Mouse (Mus musculus): ENCODE results near the gene Bhlhe40. TPM values are rescaled to one million over a fixed set of nuclear protein-coding genes. Genes with fewer than 3 reads are reported as not detected.
A peak's percentile ranks its signal among the peaks of the same experiment; 100 is the strongest.

Gene Bhlhe40
- polyA plus RNA-seq, 1 experiment from 2014 or later: 50.1 TPM

DNA sequence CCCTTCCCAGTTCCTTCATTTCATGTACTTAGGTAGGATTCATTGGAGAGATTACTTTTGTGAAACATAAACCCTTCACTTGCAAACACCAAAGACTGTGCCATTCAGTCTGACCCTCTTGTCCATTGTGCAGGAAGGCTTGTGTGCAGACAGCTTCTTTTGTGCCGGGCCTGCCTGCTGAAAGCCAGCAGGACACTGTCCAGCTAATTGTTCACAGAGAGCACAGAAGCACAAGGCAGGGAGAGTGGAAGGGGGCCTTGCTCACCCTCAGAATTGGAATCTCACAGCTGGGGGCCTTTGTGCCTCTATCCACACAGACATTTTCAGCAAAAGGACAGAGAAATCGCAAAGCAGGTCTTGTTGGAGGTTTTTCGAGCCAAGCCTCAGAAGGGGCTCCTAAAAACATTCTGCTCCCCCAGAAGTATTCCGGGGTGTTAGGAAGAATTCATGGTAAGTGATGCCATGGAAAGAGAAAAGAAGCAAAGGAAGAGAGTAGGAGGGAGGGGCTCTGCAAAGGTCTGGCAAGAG is 38.0 kb downstream of the Bhlhe40 start:
- WGBS: 72% methylated on average over 4 of the region's 4 CpGs
- H3K9ac ChIP-seq: no peak overlapping the region
- H3K27me3 ChIP-seq (replicated peaks): no peaks in the 10 kb centered on the region
- no peak overlapping the region for H3K4me3 ChIP-seq (replicated peaks)
- no peaks in the 10 kb centered on the region for H3K9me3 ChIP-seq
- ATAC-seq: no peak
- H3K4me1 ChIP-seq (replicated peaks): peaks cover 5% of the 10 kb centered on the region; the same call in 1 of the 2 replicates
- no peak overlapping the region for H3K4me2 ChIP-seq (replicated peaks)
- H3K36me3 ChIP-seq: no peaks in the 10 kb centered on the region
- H3K27ac ChIP-seq: no peak overlapping the region

DNA sequence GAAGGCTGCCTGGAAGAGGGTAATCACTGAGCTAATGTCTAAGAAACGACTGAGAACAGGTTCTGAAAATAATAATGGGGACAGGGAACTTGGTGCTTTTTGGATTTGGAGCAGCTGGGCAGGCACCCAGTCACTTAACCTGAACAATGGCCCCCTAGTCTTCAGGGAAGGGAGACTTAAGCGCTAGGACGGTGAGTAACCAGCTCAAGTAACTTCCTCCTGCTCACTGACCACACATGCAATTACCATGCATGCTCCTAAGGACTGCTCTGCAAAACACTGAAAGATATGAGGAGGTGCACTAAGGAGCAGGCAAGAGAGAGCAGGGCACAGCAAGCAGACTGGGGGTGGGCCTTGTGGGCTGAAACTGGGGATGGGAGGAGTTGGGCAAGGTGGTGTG is 39.2 kb downstream of the Bhlhe40 start:
- no peaks in the 10 kb centered on the region for H3K9me3 ChIP-seq
- no peaks in the 10 kb centered on the region for H3K27me3 ChIP-seq (replicated peaks)
- H3K27ac ChIP-seq: no peak overlapping the region
- ATAC-seq: no peak
- no peak overlapping the region for H3K9ac ChIP-seq
- no peaks in the 10 kb centered on the region for H3K36me3 ChIP-seq
- no peak overlapping the region for H3K4me3 ChIP-seq (replicated peaks)
- no peak overlapping the region for H3K4me2 ChIP-seq (replicated peaks)
- peaks cover 8% of the 10 kb centered on the region; the same call in 1 of the 2 replicates for H3K4me1 ChIP-seq (replicated peaks)
- WGBS: 68% methylated on average over 3 of the region's 3 CpGs

DNA sequence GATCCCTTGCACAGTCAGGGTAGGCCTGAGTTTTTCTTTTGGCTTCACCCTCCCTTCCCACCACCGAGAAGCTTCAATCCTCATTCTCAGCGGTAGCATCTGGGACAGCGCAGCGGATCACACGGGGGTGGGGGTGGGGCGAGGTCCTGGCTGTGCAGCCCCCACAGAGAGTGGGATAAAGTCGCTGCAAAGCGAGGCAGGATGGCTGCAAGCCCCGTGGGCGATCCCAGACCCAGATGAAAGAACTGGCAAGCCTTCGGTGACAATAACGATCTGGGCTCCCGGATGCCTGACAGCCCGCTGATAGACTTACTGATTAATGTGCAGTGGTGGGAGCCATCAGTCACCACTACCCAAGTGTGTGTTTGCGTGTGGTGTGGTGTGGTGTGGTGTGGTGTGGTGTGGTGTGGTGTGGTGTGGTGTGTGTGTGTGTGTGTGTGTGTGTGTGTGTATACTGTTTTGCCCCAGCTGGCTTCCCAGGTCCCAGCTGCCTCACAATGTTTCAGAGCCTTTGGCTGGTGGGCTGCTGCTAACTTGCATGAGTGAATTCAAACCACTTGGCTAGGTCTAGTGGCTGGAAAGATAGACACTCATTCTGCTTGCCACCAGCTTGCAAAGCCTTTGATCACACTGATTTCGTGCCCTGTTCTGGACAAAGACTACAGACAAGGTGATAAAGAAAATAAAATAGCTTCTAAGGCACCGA is 40.4 kb downstream of the Bhlhe40 start:
- Histone ChIP-seq H3K4me1 (replicated peaks) (peaks cover 8% of the 10 kb centered on the region; the same call in 1 of the 2 replicates), H3K4me3 (replicated peaks) (no peak overlapping the region), H3K9me3 (no peaks in the 10 kb centered on the region), H3K27me3 (replicated peaks) (no peaks in the 10 kb centered on the region), H3K27ac (no peak overlapping the region), H3K4me2 (replicated peaks) (peak overlapping the region; percentile 37; the same call in 1 of the 2 replicates), H3K9ac (no peak overlapping the region), H3K36me3 (no peaks in the 10 kb centered on the region)
- 38% methylated on average over 17 of the region's 17 CpGs for WGBS
- ATAC-seq: no peak

DNA sequence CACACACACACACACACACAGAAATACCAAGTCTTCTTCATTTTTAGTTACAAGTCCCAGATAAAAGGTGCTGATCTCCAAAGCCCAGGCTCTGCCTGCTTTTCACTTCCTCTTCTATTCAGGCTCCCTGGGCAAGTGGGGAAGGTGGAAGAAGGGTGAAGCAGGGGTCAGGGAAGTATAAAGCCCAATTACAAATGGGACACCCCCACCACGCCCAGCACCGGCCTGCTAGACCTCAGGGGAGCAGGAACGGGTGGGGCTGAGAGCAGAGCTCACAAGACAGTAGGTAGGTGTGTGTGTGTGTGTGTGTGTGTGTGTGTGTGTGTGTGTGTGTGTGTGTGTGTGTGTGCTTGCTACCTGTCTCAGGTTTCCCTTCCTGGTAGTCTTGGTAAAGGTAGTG is 42.2 kb downstream of the Bhlhe40 start:
- Histone ChIP-seq H3K4me1 (replicated peaks) (peaks cover 8% of the 10 kb centered on the region; the same call in 1 of the 2 replicates), H3K27me3 (replicated peaks) (no peaks in the 10 kb centered on the region), H3K4me3 (replicated peaks) (no peak overlapping the region), H3K9me3 (no peaks in the 10 kb centered on the region), H3K36me3 (no peaks in the 10 kb centered on the region), H3K4me2 (replicated peaks) (no peak overlapping the region), H3K27ac (no peak overlapping the region), H3K9ac (no peak overlapping the region)
- WGBS: 51% methylated on average over 3 of the region's 3 CpGs
- peak; percentile 39 for ATAC-seq

DNA sequence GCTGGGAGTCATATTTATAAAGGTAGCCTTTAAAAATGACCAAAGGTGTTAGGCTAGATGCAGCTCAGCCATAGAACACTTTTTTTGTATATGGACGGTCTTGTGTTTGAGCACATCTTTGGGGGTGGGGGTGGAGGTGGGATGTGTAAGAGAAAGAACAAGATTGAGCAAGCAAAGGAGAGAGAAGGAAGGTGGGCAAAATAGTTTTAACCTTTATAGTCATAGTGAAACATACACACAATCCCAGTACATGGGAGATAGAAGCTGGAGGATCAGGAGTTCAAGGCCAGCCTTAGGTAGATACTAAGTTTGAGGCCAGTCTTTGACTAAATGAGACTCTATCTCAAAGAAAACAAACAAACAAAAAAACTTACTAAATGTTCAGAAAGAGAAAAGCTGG is 42.7 kb downstream of the Bhlhe40 start:
- ATAC-seq: no peak
- Histone ChIP-seq H3K4me3 (replicated peaks) (no peak overlapping the region), H3K9ac (no peak overlapping the region), H3K36me3 (no peaks in the 10 kb centered on the region), H3K27me3 (replicated peaks) (no peaks in the 10 kb centered on the region), H3K27ac (no peak overlapping the region), H3K4me1 (replicated peaks) (peaks cover 8% of the 10 kb centered on the region; the same call in 1 of the 2 replicates), H3K9me3 (no peaks in the 10 kb centered on the region), H3K4me2 (replicated peaks) (no peak overlapping the region)
- 91% methylated on average over 1 of the region's 1 CpGs for WGBS

DNA sequence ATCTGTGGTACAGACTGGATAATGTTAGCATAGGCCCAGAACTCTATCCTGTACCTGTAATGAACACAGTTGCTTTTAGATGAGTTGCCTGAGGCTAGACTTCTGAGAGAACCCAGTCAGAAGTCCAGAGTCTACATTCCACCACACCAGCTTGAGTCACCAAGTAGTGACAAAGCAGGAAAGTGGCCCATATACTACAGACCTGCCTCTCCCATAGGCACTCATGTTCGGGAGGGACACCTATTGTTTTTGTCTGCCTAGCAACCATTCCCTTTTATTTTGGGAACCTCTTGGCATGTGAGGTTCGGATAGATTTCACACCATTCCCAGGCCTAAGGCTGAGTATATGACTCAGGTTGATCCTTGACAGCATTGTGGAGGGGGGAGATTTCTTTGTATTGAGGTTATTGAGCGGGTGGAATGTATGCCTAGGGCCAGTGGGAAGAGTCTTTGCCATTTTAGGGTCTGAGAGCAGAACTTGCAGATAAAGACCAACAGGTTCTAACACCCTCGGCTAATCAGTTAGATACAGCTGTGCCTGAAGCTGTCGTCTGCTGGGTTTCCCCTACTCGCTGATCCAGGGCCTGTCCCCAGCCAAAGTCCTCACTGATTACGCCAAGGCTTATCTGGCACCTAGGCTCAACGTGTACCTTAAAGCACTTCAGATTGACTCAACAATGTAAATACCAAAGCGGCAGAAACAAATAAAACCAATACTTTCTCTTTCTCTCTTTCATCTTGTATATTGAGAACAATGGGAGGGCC is 44.1 kb downstream of the Bhlhe40 start:
- WGBS: 53% methylated on average over 9 of the region's 9 CpGs
- Histone ChIP-seq H3K9ac (no peak overlapping the region), H3K27ac (no peak overlapping the region), H3K27me3 (replicated peaks) (no peaks in the 10 kb centered on the region), H3K4me2 (replicated peaks) (no peak overlapping the region), H3K4me3 (replicated peaks) (no peak overlapping the region), H3K4me1 (replicated peaks) (peaks cover 12% of the 10 kb centered on the region), H3K36me3 (no peaks in the 10 kb centered on the region), H3K9me3 (no peaks in the 10 kb centered on the region)
- peak; percentile 90 for ATAC-seq

DNA sequence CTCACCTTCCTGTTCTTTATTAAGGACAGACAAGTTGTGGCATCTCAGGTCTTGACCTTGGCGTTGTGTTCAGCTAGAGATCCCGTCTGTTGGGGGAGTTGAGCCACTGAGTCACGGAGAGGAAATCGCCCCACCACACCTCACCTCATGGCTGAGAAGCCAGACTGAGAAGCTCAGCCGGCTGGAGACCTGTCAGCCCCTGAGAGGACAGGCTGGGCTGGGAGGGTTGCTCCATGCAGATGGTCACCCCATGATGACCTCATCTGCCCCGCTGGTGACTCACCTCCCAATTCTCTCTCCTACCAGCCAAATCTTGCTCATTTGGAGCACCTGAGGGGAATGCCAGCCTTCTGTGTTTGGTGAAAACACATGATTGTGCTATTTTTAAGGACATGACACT is 45.5 kb downstream of the Bhlhe40 start:
- Histone ChIP-seq H3K9ac (no peak overlapping the region), H3K4me1 (replicated peaks) (peaks cover 11% of the 10 kb centered on the region; the same call in 1 of the 2 replicates), H3K27me3 (replicated peaks) (no peaks in the 10 kb centered on the region), H3K9me3 (no peaks in the 10 kb centered on the region), H3K4me2 (replicated peaks) (no peak overlapping the region), H3K4me3 (replicated peaks) (no peak overlapping the region), H3K27ac (no peak overlapping the region), H3K36me3 (no peaks in the 10 kb centered on the region)
- no peak for ATAC-seq
- 58% methylated on average over 6 of the region's 6 CpGs for WGBS

DNA sequence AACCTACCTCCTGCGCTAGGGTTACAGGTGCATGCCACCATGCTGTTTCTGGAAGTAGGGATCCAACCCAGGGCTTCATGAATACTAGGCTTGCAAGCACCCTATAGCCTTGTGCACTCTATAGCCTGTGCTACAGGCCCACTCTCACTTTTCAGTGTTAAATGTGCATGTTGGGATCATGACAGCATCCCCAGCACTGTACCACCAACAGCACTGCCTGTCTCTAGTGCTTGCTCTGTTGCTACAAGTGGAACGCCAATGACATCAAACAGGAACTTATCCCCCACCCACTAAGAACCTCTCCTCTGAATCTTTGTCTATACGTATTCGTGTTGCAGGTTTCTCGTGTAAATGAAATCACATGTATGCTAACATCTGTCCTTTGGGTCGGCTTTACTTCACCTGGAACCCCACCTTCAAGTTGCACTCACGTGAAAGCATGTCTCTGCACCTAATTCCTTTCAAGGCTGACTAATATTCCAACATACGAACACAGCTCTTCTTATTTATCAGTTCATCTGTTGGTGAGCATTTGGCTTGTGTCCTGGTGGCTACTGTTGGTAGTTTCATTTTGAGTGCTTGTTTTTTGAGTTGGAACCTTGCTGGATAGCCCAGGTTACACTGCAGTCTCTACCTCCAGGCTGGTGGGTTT is 46.7 kb downstream of the Bhlhe40 start:
- Histone ChIP-seq H3K27me3 (replicated peaks) (no peaks in the 10 kb centered on the region), H3K36me3 (no peaks in the 10 kb centered on the region), H3K9me3 (no peaks in the 10 kb centered on the region), H3K4me1 (replicated peaks) (peaks cover 11% of the 10 kb centered on the region; the same call in 1 of the 2 replicates), H3K4me2 (replicated peaks) (no peak overlapping the region), H3K4me3 (replicated peaks) (no peak overlapping the region), H3K27ac (no peak overlapping the region), H3K9ac (no peak overlapping the region)
- no peak for ATAC-seq
- 91% methylated on average over 8 of the region's 8 CpGs for WGBS

DNA sequence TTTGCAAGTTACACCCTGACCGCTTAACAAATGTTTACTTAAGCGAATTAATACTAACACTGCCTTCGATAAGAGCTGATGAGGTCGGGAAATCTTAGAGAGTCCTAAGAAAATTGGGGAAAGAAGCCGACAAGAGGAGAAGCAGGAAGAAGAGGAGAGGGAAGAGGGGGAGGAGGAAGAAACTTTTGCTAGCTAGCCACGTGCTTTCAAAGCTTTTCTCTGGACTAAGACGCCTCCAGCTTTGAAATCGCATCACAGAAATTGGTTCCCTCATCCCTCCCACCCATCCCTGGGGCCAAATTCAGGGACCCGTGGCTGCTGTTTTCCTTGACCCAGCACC is 48.7 kb downstream of the Bhlhe40 start:
- Histone ChIP-seq H3K27ac (no peak overlapping the region), H3K36me3 (no peaks in the 10 kb centered on the region), H3K4me2 (replicated peaks) (peak overlapping the region; percentile 68), H3K9ac (no peak overlapping the region), H3K4me3 (replicated peaks) (peak overlapping the region; percentile 34), H3K4me1 (replicated peaks) (peaks cover 9% of the 10 kb centered on the region; the same call in 1 of the 2 replicates), H3K9me3 (no peaks in the 10 kb centered on the region), H3K27me3 (replicated peaks) (no peaks in the 10 kb centered on the region)
- WGBS: 7% methylated on average over 9 of the region's 9 CpGs
- ATAC-seq: no peak

DNA sequence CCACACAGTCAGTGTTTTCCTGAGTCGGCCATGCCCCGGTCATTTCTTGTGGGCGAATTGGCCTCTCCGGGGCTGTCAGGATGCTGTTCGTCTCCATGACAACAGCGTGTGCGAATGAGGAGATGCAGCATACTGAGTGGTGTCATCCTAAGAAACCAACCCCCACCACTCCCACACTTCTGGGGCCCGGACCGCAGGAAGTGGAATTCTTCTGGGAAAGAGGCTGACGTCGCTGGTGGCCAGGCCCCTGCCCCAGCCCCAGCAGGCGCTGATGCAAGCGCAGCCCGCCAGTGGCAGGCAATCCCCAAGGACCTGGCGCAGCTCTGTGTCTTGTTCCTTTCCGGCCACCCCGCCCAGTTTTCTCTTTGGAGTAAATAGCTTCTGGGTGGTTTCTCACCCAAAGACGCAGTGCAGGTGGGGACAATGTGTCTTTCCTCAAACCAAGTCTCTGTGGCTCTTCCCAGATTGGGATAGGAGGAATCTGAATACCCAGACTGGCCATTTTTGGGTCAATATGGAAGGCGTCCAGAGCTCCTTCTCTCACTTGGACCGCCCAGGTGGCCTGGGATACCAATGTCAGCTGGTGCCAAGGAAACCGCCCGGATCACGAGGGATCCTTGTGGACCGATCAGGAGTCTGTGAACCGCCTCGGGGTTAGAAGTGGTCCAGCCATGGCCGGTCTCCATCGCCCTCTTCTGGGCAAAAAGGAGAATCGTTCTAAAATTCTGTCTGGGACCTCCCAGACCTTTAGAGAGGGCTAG is 49.2 kb downstream of the Bhlhe40 start:
- no peaks in the 10 kb centered on the region for H3K9me3 ChIP-seq
- H3K36me3 ChIP-seq: no peaks in the 10 kb centered on the region
- H3K4me1 ChIP-seq (replicated peaks): peaks cover 6% of the 10 kb centered on the region; the same call in 1 of the 2 replicates
- H3K27ac ChIP-seq: 0 out of 2 replicates have a peak overlapping the region, but pooled peaks have one; percentile 4
- H3K27me3 ChIP-seq (replicated peaks): no peaks in the 10 kb centered on the region
- H3K4me2 ChIP-seq (replicated peaks): peak overlapping the region; percentile 68
- ATAC-seq: peak; percentile 89
- H3K9ac ChIP-seq: peak overlapping the region; percentile 15; the same call in 1 of the 2 replicates
- peak overlapping the region; percentile 34 for H3K4me3 ChIP-seq (replicated peaks)
- under 1% methylated on average over 29 of the region's 29 CpGs for WGBS

DNA sequence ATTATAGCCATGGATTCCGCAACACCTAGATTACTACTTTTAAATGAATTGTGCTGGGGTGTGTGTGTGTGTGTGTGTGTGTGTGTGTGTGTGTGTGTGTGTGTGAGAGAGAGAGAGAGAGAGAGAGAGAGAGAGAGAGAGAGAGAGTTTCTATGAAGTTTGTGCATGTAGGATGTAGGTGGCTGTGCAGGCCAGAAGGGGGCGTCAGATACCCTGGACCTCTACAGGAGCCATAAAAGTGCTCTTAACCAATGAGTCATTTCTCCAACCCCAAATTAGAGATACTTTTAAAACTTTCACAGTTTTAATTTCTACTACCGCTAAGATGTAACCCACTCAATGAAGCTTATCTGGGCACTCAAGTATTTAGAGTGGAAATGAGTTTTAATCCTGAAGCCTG is 50.2 kb downstream of the Bhlhe40 start:
- ATAC-seq: no peak
- no peak overlapping the region for H3K9ac ChIP-seq
- H3K4me2 ChIP-seq (replicated peaks): no peak overlapping the region
- H3K36me3 ChIP-seq: no peaks in the 10 kb centered on the region
- H3K4me3 ChIP-seq (replicated peaks): no peak overlapping the region
- H3K27ac ChIP-seq: no peak overlapping the region
- H3K4me1 ChIP-seq (replicated peaks): peaks cover 6% of the 10 kb centered on the region; the same call in 1 of the 2 replicates
- no peaks in the 10 kb centered on the region for H3K9me3 ChIP-seq
- 78% methylated on average over 3 of the region's 3 CpGs for WGBS
- no peaks in the 10 kb centered on the region for H3K27me3 ChIP-seq (replicated peaks)
